Mouse (Mus musculus): ENCODE results near the gene Gpr15. TPM values are rescaled to one million over a fixed set of nuclear protein-coding genes. Genes with fewer than 3 reads are reported as not detected.
A peak's percentile ranks its signal among the peaks of the same experiment; 100 is the strongest.

The Gpr15 gene
- total RNA-seq, 2 experiments from 2014 or later = not detected

GRCm38 (mm10) chr16:58701779-58702178 is 17.1 kb downstream of the Gpr15 start:
- DNase-seq = no peak

- DNase-seq = no peak
Measured at GRCm38 (mm10) chr16:58700816-58701424, 17.9 kb downstream of the Gpr15 start.

GRCm38 (mm10) chr16:58700174-58700573 is 18.7 kb downstream of the Gpr15 start:
- no peak for DNase-seq

- no peak for DNase-seq
Measured at GRCm38 (mm10) chr16:58697261-58697660, 21.6 kb downstream of the Gpr15 start.

GRCm38 (mm10) chr16:58696796-58697195 is 22.1 kb downstream of the Gpr15 start:
- DNase-seq = no peak

- no peak for DNase-seq
Measured at GRCm38 (mm10) chr16:58694091-58694490, 24.8 kb downstream of the Gpr15 start.

- DNase-seq = no peak
Measured at GRCm38 (mm10) chr16:58690322-58690732, 28.5 kb downstream of the Gpr15 start.

- no peak for DNase-seq
Measured at GRCm38 (mm10) chr16:58689555-58690169, 29.2 kb downstream of the Gpr15 start.

GRCm38 (mm10) chr16:58688534-58688933 is 30.3 kb downstream of the Gpr15 start:
- no peak for DNase-seq

GRCm38 (mm10) chr16:58685548-58686537 is 33.0 kb downstream of the Gpr15 start:
- peak; percentile 25 for DNase-seq

GRCm38 (mm10) chr16:58684537-58684936 is 34.3 kb downstream of the Gpr15 start:
- no peak for DNase-seq

GRCm38 (mm10) chr16:58683911-58684310 is 35.0 kb downstream of the Gpr15 start:
- DNase-seq = no peak

GRCm38 (mm10) chr16:58682870-58683269 is 36.0 kb downstream of the Gpr15 start:
- no peak for DNase-seq

GRCm38 (mm10) chr16:58682046-58682445 is 36.8 kb downstream of the Gpr15 start:
- no peak for DNase-seq

- no peak for DNase-seq
Measured at GRCm38 (mm10) chr16:58678660-58679059, 40.2 kb downstream of the Gpr15 start.

GRCm38 (mm10) chr16:58677491-58677890 is 41.4 kb downstream of the Gpr15 start:
- no peak for DNase-seq

GRCm38 (mm10) chr16:58676633-58677032 is 42.2 kb downstream of the Gpr15 start:
- DNase-seq = no peak

GRCm38 (mm10) chr16:58676156-58676555 is 42.7 kb downstream of the Gpr15 start:
- DNase-seq = no peak

GRCm38 (mm10) chr16:58675256-58675655 is 43.6 kb downstream of the Gpr15 start:
- no peak for DNase-seq

- DNase-seq = no peak
Measured at GRCm38 (mm10) chr16:58673811-58674410, 45.0 kb downstream of the Gpr15 start.

GRCm38 (mm10) chr16:58672396-58672795 is 46.5 kb downstream of the Gpr15 start:
- DNase-seq = no peak

GRCm38 (mm10) chr16:58671212-58671985 is 47.5 kb downstream of the Gpr15 start:
- no peak for DNase-seq

Measured in heart, postnatal 4 days (tissue).